Mouse (Mus musculus) liver, postnatal 0 days (tissue): ENCODE results near the gene Lrrc41. TPM values are rescaled to one million over a fixed set of nuclear protein-coding genes. Genes with fewer than 3 reads are reported as not detected.

ENCODE experiments used
- ATAC-seq: fragments of 200-750 bp; cut with Nextera tagmentation; 2 replicates; pipeline ENCODE4 v1.8.0; 2017; ENCODE audit warnings: mild to moderate bottlenecking, moderate library complexity
- DNase-seq: peaks from one replicate; pipeline ENCODE4 v3.0.0-alpha.2; 2016
- H3K27ac ChIP-seq: fragments of 300-500 bp; sonication (generic); 2 replicates; pipeline ENCODE4 v1.5.1; 2014; ENCODE audit warnings: antibody characterized with exemption, moderate library complexity, mild to moderate bottlenecking, low read depth
- H3K27me3 ChIP-seq: fragments of 300-500 bp; sonication (generic); 2 replicates; pipeline ENCODE4 v1.6.1; 2014; ENCODE audit warnings: low read length, control low read depth, mixed read lengths; ENCODE audit not compliant: insufficient read depth
- H3K36me3 ChIP-seq: fragments of 300-500 bp; sonication (generic); replicated peaks from 2 replicates; pipeline ENCODE4 v1.6.1; 2014; ENCODE audit warnings: mild to moderate bottlenecking, control low read depth, low read length, moderate library complexity, mixed read lengths; ENCODE audit not compliant: insufficient read depth
- H3K4me1 ChIP-seq: fragments of 300-500 bp; sonication (generic); 2 replicates; pipeline ENCODE4 v1.6.1; 2014; ENCODE audit warnings: antibody characterized with exemption, mild to moderate bottlenecking, control low read depth; ENCODE audit not compliant: insufficient read depth
- H3K4me2 ChIP-seq: fragments of 300-500 bp; sonication (generic); 2 replicates; pipeline ENCODE4 v1.6.1; 2014; ENCODE audit warnings: low read depth, mild to moderate bottlenecking, low read length, moderate library complexity, mixed read lengths
- H3K4me3 ChIP-seq: fragments of 300-500 bp; sonication (generic); 2 replicates; pipeline ENCODE4 v1.5.1; 2014; ENCODE audit warnings: low read depth, low read length
- H3K9ac ChIP-seq: fragments of 300-500 bp; sonication (generic); replicated peaks from 2 replicates; pipeline ENCODE4 v1.6.1; 2014; ENCODE audit warnings: mild to moderate bottlenecking, moderate library complexity
- H3K9me3 ChIP-seq: fragments of 300-500 bp; sonication (generic); 2 replicates; pipeline ENCODE4 v1.6.1; 2016; ENCODE audit warnings: mild to moderate bottlenecking, control low read depth, low read length, mixed read lengths
- CTCF ChIP-seq: sonication (generic); IDR thresholded peaks from 2 replicates; pipeline ENCODE4 v1.5.1; 2016; ENCODE audit warnings: antibody characterized with exemption, low read depth
- EP300 ChIP-seq: IDR thresholded peaks from 2 replicates; pipeline ENCODE4 v1.6.1; 2016; ENCODE audit warnings: antibody characterized with exemption, low read depth, mild to moderate bottlenecking
- WGBS: fragments of 180-500 bp; shearing (Covaris S2); extraction: QIAGEN DNeasy Blood & Tissue Kit; methylation state at CpG from one replicate; pipeline ENCODE4 v1.1.7; 2014; ENCODE audit not compliant: insufficient replicate concordance; 5-methylcytosine and 5-hydroxymethylcytosine counted together
- polyA plus RNA-seq: library from polyadenylated mRNA; unstranded; fragments of >200 nt; fragmentation: Nextera tagmentation; extraction: Ambion mirVana; gene quantifications from 2 replicates; pipeline ENCODE4 v1.2.1, GENCODE M21; 2015

Lrrc41 gene
- polyA plus RNA-seq, 1 experiment from 2014 or later: 23.3 TPM

DNA sequence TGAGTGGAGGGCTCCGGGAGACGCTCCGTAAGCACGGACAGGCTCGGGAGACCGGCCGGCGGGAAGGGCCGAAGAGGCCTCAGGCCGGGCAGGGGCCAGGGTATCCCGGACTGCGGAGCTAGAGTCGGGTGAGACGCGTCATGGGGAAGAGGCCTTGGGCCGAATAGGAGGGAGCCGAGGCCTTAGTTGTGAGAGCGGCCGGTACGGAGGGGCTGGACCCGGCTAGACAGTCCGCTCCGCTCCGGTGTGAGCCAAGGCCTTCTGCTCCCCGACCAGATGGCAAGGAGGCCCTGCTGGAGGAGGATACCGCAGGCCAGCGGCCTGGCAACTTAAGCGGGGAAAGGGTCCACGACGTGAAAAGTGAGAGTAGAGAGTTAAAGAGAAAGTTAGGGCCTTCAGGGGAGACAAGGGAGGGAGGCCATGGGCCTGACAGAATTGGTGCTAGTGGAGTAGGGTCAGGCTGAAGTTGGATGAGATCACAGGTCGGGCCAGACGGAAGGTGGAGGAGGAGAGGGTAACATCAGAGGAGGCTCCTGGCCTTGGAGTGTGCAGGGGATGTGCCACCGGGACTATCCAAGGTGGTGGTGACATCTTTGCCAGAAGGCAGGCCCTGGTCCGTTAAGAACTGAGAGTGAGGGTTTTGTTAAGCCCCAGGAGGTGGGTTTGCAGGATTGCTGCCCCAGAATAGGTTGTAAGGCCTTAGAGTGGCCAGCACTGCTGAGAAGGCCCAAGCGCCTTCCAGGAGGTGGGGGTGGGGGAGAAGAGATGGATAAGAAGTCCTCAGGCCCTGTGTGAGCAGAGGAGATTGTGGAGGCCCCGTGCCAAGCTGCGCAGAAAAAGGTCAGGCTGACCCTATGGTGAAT lies 1.5 kb downstream of the Lrrc41 start:
- Histone ChIP-seq H3K27ac (peak overlapping the region; percentile 99), H3K36me3 (peaks cover 15% of the 10 kb centered on the region), H3K9me3 (no peaks in the 10 kb centered on the region), H3K27me3 (no peaks in the 10 kb centered on the region), H3K9ac (peak overlapping the region; percentile 96), H3K4me2 (peak overlapping the region; percentile 80), H3K4me3 (peak overlapping the region; percentile 66), H3K4me1 (peaks cover 20% of the 10 kb centered on the region)
- WGBS: 2% methylated on average over 37 of the region's 37 CpGs
- TF ChIP-seq CTCF: no peak
- no peak for TF ChIP-seq EP300
- ATAC-seq: peak; percentile 12
- peak; percentile 59 for DNase-seq

DNA sequence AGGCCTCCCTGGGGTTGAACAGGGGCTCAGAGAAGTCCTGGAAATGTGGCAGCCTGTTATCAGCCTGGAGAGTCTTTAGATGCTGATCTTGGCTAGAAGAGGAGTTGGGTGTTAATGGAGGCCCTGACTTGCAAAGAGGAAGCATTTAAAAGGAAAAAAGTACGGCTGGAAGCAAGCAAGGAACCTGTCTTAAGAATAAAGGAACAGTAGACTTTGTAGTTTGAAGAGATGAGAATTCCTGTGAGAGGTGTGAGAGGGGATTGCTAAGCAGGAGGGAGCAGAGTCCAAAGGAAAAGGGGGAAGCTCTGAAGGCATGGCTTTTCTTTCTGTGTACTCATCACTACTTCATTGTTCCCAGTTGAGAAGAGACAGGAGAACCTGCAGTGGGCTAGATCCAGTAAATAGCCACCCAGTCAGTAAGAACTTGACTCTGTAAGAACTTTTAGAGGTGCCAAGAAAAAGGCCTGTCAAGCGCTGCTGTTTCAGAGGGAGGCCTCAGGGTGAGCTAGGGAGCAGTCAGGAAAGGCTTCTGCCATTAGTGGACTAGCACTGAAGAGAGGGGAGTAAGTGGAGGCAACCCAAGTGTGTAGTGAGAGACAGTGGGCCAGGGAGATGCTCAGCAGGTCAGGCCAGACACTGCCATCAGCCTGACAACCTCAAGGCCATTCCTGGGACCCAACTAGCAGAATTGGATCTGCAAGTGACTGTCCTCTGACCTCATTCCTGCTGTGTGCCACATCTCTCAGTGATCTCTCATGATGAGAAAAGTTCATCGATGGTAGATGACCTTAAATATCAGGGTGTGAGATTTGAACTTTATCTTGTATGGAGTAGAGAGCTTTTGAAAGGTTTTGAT lies 2.4 kb downstream of the Lrrc41 start:
- Histone ChIP-seq H3K36me3 (peaks cover 15% of the 10 kb centered on the region), H3K4me3 (peak overlapping the region; percentile 66), H3K27ac (peak overlapping the region; percentile 99), H3K27me3 (no peaks in the 10 kb centered on the region), H3K4me1 (peaks cover 20% of the 10 kb centered on the region), H3K9me3 (no peaks in the 10 kb centered on the region), H3K4me2 (peak overlapping the region; percentile 80), H3K9ac (peak overlapping the region; percentile 96)
- no peak for ATAC-seq
- no peak for TF ChIP-seq EP300
- no peak for TF ChIP-seq CTCF
- no peak for DNase-seq
- WGBS: 53% methylated on average over 3 of the region's 3 CpGs

DNA sequence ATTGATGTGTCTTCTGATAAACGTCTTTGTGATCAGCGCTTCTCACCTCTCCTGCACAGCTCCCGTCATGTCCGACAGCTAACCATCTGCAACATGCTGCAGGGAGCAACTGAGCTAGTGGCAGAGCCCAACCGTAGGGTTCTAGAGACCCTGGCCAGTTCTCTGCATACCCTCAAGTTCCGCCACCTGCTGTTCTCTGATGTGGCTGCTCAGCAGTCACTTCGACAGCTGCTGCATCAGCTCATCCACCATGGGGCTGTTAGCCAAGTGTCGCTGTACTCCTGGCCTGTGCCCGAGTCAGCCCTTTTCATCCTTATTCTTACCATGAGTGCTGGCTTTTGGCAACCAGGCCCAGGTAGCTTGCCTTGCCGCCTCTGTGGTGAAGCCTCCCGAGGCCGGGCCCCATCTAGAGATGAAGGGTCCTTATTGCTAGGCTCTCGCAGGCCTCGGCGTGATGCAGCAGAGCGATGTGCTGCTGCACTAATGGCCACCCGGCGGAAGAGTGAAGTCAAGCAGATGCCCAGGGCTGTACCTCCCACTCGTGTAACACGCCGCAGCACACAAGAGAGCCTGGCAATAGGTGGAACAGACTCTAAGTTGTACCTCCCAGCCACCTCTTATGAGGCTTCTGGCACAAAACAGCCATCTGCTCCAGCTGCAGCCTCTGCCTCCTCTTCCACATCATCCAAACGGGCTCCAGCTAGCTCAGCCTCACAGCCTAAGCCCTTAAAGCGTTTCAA lies 13.6 kb downstream of the Lrrc41 start:
- no peak for ATAC-seq
- no peak for DNase-seq
- 88% methylated on average over 23 of the region's 23 CpGs for WGBS
- TF ChIP-seq EP300 (no peak), CTCF (no peak)
- no peak overlapping the region for H3K4me3 ChIP-seq
- no peaks in the 10 kb centered on the region for H3K4me1 ChIP-seq
- peaks cover 51% of the 10 kb centered on the region for H3K36me3 ChIP-seq
- H3K27ac ChIP-seq: no peak overlapping the region
- H3K9me3 ChIP-seq: no peaks in the 10 kb centered on the region
- no peaks in the 10 kb centered on the region for H3K27me3 ChIP-seq
- no peak overlapping the region for H3K9ac ChIP-seq
- H3K4me2 ChIP-seq: no peak overlapping the region

DNA sequence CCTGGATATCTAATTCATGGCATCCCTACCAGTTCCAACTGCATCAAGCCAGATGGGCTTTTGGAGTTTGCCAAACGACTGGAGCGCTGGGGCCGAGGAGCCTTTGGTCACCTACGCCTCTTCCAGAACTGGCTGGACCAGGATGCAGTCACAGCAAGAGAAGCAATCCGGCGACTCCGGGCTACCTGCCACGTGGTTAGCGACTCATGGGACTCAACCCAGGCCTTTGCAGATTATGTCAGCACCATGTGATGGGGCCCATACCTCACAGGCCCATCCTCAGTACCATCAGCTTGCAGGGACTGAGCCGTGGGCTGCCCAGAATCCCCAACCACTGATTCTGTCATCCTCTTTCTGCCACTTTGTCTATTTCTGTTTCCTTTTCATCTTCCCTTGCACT lies 21.2 kb downstream of the Lrrc41 start:
- H3K9me3 ChIP-seq: no peaks in the 10 kb centered on the region
- peaks cover 3% of the 10 kb centered on the region; the same call in 1 of the 2 replicates for H3K4me1 ChIP-seq
- H3K27me3 ChIP-seq: no peaks in the 10 kb centered on the region
- H3K4me2 ChIP-seq: no peak overlapping the region
- DNase-seq (no peak), ATAC-seq (no peak)
- WGBS: 94% methylated on average over 10 of the region's 10 CpGs
- no peak overlapping the region for H3K4me3 ChIP-seq
- H3K27ac ChIP-seq: no peak overlapping the region
- no peak overlapping the region for H3K9ac ChIP-seq
- TF ChIP-seq EP300 (no peak), CTCF (no peak)
- peaks cover 66% of the 10 kb centered on the region for H3K36me3 ChIP-seq

DNA sequence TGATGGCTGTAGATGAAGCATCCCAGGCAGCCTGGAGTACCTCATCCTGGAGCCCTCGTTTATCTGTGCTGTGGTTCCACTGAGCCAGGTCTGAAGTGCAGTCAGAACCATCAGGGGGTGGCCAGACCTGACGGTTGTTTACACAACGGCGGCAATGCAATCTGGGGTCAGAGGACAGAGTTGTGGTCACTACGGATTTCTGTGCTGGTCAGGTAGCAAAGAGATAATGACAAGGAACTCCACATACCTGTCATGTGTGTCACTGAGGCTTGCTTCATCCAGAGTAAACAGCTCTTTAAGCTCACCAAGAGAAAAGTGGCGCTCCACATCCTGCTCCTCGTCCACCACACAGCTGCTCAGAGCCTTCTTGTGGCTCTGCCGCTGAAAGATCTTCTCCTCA lies 22.1 kb downstream of the Lrrc41 start:
- Histone ChIP-seq H3K4me3 (no peak overlapping the region), H3K27ac (peak overlapping the region; percentile 4; the same call in 1 of the 2 replicates), H3K4me2 (no peak overlapping the region), H3K9me3 (no peaks in the 10 kb centered on the region), H3K36me3 (peaks cover 61% of the 10 kb centered on the region), H3K9ac (no peak overlapping the region), H3K27me3 (no peaks in the 10 kb centered on the region), H3K4me1 (peaks cover 3% of the 10 kb centered on the region; the same call in 1 of the 2 replicates)
- no peak for TF ChIP-seq CTCF
- no peak for TF ChIP-seq EP300
- WGBS: 60% methylated on average over 8 of the region's 8 CpGs
- ATAC-seq (peak; percentile 92), DNase-seq (peak; percentile 60)
